Mouse (Mus musculus): Measurements from ENCODE around the gene Zmiz1.

- TF ChIP-seq POLR2A (IDR thresholded peaks at IDR 0.05; ENCODE audit: borderline replicate concordance, extremely low read depth, low read depth, low read length): no peak
- peak; percentile 86 for TF ChIP-seq CTCF (IDR thresholded peaks at IDR 0.05; ENCODE audit: insufficient read depth, low read length)
These were observed 106.5 kb downstream of the Zmiz1 start for GRCm38 (mm10) chr14:25565344-25566088.
